Mouse (Mus musculus): ENCODE data around the gene Ets1. TPM values are rescaled to one million over a fixed set of nuclear protein-coding genes. Genes with fewer than 3 reads are reported as not detected.
A peak's percentile ranks its signal among the peaks of the same experiment; 100 is the strongest.

Gene Ets1
- polyA plus RNA-seq, 1 experiment from 2014 or later = 12.5 TPM

GRCm38 (mm10) chr9:32727058-32727457, 91.0 kb downstream of the Ets1 start:
- H3K9ac ChIP-seq = no peak overlapping the region
- H3K27me3 ChIP-seq = no peaks in the 10 kb centered on the region
- no peaks in the 10 kb centered on the region for H3K9me3 ChIP-seq (replicated peaks)
- no peak overlapping the region for H3K4me3 ChIP-seq (replicated peaks)
- peaks cover 15% of the 10 kb centered on the region for H3K4me1 ChIP-seq (replicated peaks)
- DNase-seq (no peak), ATAC-seq (ENCODE audit: low read depth) (no peak)
- no peaks in the 10 kb centered on the region for H3K36me3 ChIP-seq
- no peak overlapping the region for H3K27ac ChIP-seq
- 72% methylated on average over 2 of the region's 2 CpGs for WGBS (ENCODE audit: insufficient replicate concordance)
- H3K4me2 ChIP-seq = no peak overlapping the region

- DNase-seq (no peak), ATAC-seq (ENCODE audit: low read depth) (no peak)
- no peak overlapping the region for H3K4me3 ChIP-seq (replicated peaks)
- no peaks in the 10 kb centered on the region for H3K36me3 ChIP-seq
- no peak overlapping the region for H3K9ac ChIP-seq
- no peaks in the 10 kb centered on the region for H3K9me3 ChIP-seq (replicated peaks)
- H3K4me2 ChIP-seq = no peak overlapping the region
- H3K4me1 ChIP-seq (replicated peaks) = peaks cover 15% of the 10 kb centered on the region
- no peaks in the 10 kb centered on the region for H3K27me3 ChIP-seq
- H3K27ac ChIP-seq = no peak overlapping the region
- WGBS (ENCODE audit: insufficient replicate concordance) = 70% methylated on average over 7 of the region's 7 CpGs
Observed at GRCm38 (mm10) chr9:32728306-32728705, 92.3 kb downstream of the Ets1 start.

- H3K4me2 ChIP-seq = no peak overlapping the region
- WGBS (ENCODE audit: insufficient replicate concordance) = 67% methylated on average over 4 of the region's 4 CpGs
- H3K9me3 ChIP-seq (replicated peaks) = no peaks in the 10 kb centered on the region
- H3K9ac ChIP-seq = no peak overlapping the region
- H3K4me1 ChIP-seq (replicated peaks) = peaks cover 15% of the 10 kb centered on the region
- ATAC-seq (ENCODE audit: low read depth) = no peak
- H3K4me3 ChIP-seq (replicated peaks) = no peak overlapping the region
- H3K27me3 ChIP-seq = no peaks in the 10 kb centered on the region
- H3K36me3 ChIP-seq = no peaks in the 10 kb centered on the region
- no peak overlapping the region for H3K27ac ChIP-seq
- DNase-seq = no peak
Observed at GRCm38 (mm10) chr9:32728806-32729205, 92.8 kb downstream of the Ets1 start.

GRCm38 (mm10) chr9:32729207-32729606, 93.2 kb downstream of the Ets1 start:
- no peaks in the 10 kb centered on the region for H3K27me3 ChIP-seq
- H3K9me3 ChIP-seq (replicated peaks) = no peaks in the 10 kb centered on the region
- DNase-seq (no peak), ATAC-seq (ENCODE audit: low read depth) (no peak)
- H3K4me3 ChIP-seq (replicated peaks) = no peak overlapping the region
- peaks cover 15% of the 10 kb centered on the region for H3K4me1 ChIP-seq (replicated peaks)
- no peak overlapping the region for H3K9ac ChIP-seq
- H3K4me2 ChIP-seq = no peak overlapping the region
- H3K36me3 ChIP-seq = no peaks in the 10 kb centered on the region
- no peak overlapping the region for H3K27ac ChIP-seq
- WGBS (ENCODE audit: insufficient replicate concordance) = 60% methylated on average over 4 of the region's 4 CpGs

GRCm38 (mm10) chr9:32730001-32730655, 94.1 kb downstream of the Ets1 start:
- no peak overlapping the region for H3K27ac ChIP-seq
- H3K4me1 ChIP-seq (replicated peaks) = peaks cover 15% of the 10 kb centered on the region
- no peaks in the 10 kb centered on the region for H3K9me3 ChIP-seq (replicated peaks)
- no peak overlapping the region for H3K9ac ChIP-seq
- H3K27me3 ChIP-seq = no peaks in the 10 kb centered on the region
- no peaks in the 10 kb centered on the region for H3K36me3 ChIP-seq
- no peak overlapping the region for H3K4me3 ChIP-seq (replicated peaks)
- DNase-seq (no peak), ATAC-seq (ENCODE audit: low read depth) (no peak)
- 58% methylated on average over 9 of the region's 9 CpGs for WGBS (ENCODE audit: insufficient replicate concordance)
- no peak overlapping the region for H3K4me2 ChIP-seq

- Histone ChIP-seq H3K27me3 (no peaks in the 10 kb centered on the region), H3K27ac (no peak overlapping the region), H3K4me3 (replicated peaks) (no peak overlapping the region), H3K9me3 (replicated peaks) (no peaks in the 10 kb centered on the region), H3K36me3 (no peaks in the 10 kb centered on the region), H3K9ac (no peak overlapping the region), H3K4me1 (replicated peaks) (peaks cover 15% of the 10 kb centered on the region), H3K4me2 (no peak overlapping the region)
- DNase-seq (no peak), ATAC-seq (ENCODE audit: low read depth) (no peak)
- WGBS (ENCODE audit: insufficient replicate concordance) = 66% methylated on average over 13 of the region's 13 CpGs
Observed at GRCm38 (mm10) chr9:32730656-32731590, 94.9 kb downstream of the Ets1 start.

- no peak overlapping the region for H3K4me3 ChIP-seq (replicated peaks)
- WGBS (ENCODE audit: insufficient replicate concordance) = 38% methylated on average over 9 of the region's 9 CpGs
- H3K27ac ChIP-seq = no peak overlapping the region
- no peak overlapping the region for H3K9ac ChIP-seq
- H3K9me3 ChIP-seq (replicated peaks) = no peaks in the 10 kb centered on the region
- no peaks in the 10 kb centered on the region for H3K36me3 ChIP-seq
- DNase-seq (no peak), ATAC-seq (ENCODE audit: low read depth) (no peak)
- H3K27me3 ChIP-seq = no peaks in the 10 kb centered on the region
- H3K4me2 ChIP-seq = peak overlapping the region; percentile 3; the same call in 1 of the 2 replicates
- peaks cover 15% of the 10 kb centered on the region for H3K4me1 ChIP-seq (replicated peaks)
Observed at GRCm38 (mm10) chr9:32731787-32732186, 95.8 kb downstream of the Ets1 start.

- Histone ChIP-seq H3K36me3 (no peaks in the 10 kb centered on the region), H3K27me3 (no peaks in the 10 kb centered on the region), H3K4me2 (no peak overlapping the region), H3K27ac (no peak overlapping the region), H3K4me3 (replicated peaks) (no peak overlapping the region), H3K9me3 (replicated peaks) (no peaks in the 10 kb centered on the region), H3K9ac (no peak overlapping the region), H3K4me1 (replicated peaks) (peaks cover 15% of the 10 kb centered on the region)
- 71% methylated on average over 7 of the region's 7 CpGs for WGBS (ENCODE audit: insufficient replicate concordance)
- ATAC-seq (ENCODE audit: low read depth) = no peak
- no peak for DNase-seq
Observed at GRCm38 (mm10) chr9:32735071-32735470, 99.0 kb downstream of the Ets1 start.

GRCm38 (mm10) chr9:32736051-32736450, 100.0 kb downstream of the Ets1 start:
- Histone ChIP-seq H3K27ac (no peak overlapping the region), H3K9ac (no peak overlapping the region), H3K4me2 (no peak overlapping the region), H3K4me3 (replicated peaks) (no peak overlapping the region), H3K36me3 (no peaks in the 10 kb centered on the region), H3K27me3 (no peaks in the 10 kb centered on the region), H3K9me3 (replicated peaks) (no peaks in the 10 kb centered on the region), H3K4me1 (replicated peaks) (peaks cover 11% of the 10 kb centered on the region)
- 66% methylated on average over 9 of the region's 9 CpGs for WGBS (ENCODE audit: insufficient replicate concordance)
- ATAC-seq (ENCODE audit: low read depth) (no peak), DNase-seq (no peak)

- Histone ChIP-seq H3K36me3 (no peaks in the 10 kb centered on the region), H3K27ac (no peak overlapping the region), H3K4me3 (replicated peaks) (no peak overlapping the region), H3K4me1 (replicated peaks) (0 out of 2 replicates have a peak, but pooled peaks cover 3% of the 10 kb centered on the region), H3K9me3 (replicated peaks) (no peaks in the 10 kb centered on the region), H3K27me3 (no peaks in the 10 kb centered on the region), H3K4me2 (no peak overlapping the region), H3K9ac (no peak overlapping the region)
- DNase-seq (no peak), ATAC-seq (ENCODE audit: low read depth) (no peak)
- 75% methylated on average over 4 of the region's 4 CpGs for WGBS (ENCODE audit: insufficient replicate concordance)
Observed at GRCm38 (mm10) chr9:32739988-32740387, 104.0 kb downstream of the Ets1 start.

- Histone ChIP-seq H3K4me3 (replicated peaks) (no peak overlapping the region), H3K27me3 (no peaks in the 10 kb centered on the region), H3K27ac (no peak overlapping the region), H3K4me2 (no peak overlapping the region), H3K9ac (no peak overlapping the region), H3K4me1 (replicated peaks) (0 out of 2 replicates have a peak, but pooled peaks cover 3% of the 10 kb centered on the region), H3K9me3 (replicated peaks) (no peaks in the 10 kb centered on the region), H3K36me3 (no peaks in the 10 kb centered on the region)
- WGBS (ENCODE audit: insufficient replicate concordance) = 57% methylated on average over 12 of the region's 12 CpGs
- no peak for DNase-seq
- no peak for ATAC-seq (ENCODE audit: low read depth)
Observed at GRCm38 (mm10) chr9:32740751-32741387, 104.8 kb downstream of the Ets1 start.
